Mouse (Mus musculus) gastrocnemius, postnatal 14 days (tissue): Measurements from ENCODE around the gene Ap1m1. TPM values are rescaled to one million over a fixed set of nuclear protein-coding genes. Genes with fewer than 3 reads are reported as not detected.

Experiments
- total RNA-seq, 2 experiments: library from RNA; stranded (reverse); gene quantifications; 2 replicates each; pipeline ENCODE4 v1.2.3; 2021

Ap1m1 gene
- total RNA-seq, 2 experiments from 2014 or later = 24.7 to 27.2 TPM

Other genes starting within 250 kb of the Ap1m1 start
- gene Cyp4f18, start 230.4 kb upstream of the Ap1m1 start, total RNA-seq = under 1 TPM in 1 of 2 experiments, not detected in 1; 0.31 TPM
- gene Olfr372, start 198.8 kb upstream of the Ap1m1 start, total RNA-seq = not detected
- gene Olfr373, start 156.8 kb upstream of the Ap1m1 start, total RNA-seq = not detected
- gene Olfr374, start 133.0 kb upstream of the Ap1m1 start, total RNA-seq = not detected
- 10 to 100 TPM; 76.3 to 97.2 TPM for gene Tpm4, start 105.0 kb upstream of the Ap1m1 start, total RNA-seq
- gene Rab8a, start 78.8 kb upstream of the Ap1m1 start, total RNA-seq = 10 to 100 TPM; 17.4 to 18.7 TPM
- gene Hsh2d, start 50.4 kb upstream of the Ap1m1 start, total RNA-seq = not detected
- not detected for gene Cib3, start 27.2 kb upstream of the Ap1m1 start, total RNA-seq
- gene Gm11034, start 26.4 kb upstream of the Ap1m1 start, total RNA-seq = not detected
- gene Fam32a, start 20.3 kb upstream of the Ap1m1 start, total RNA-seq = 10 to 100 TPM; 10.9 to 13.4 TPM
- gene Gm10282, start 65.2 kb downstream of the Ap1m1 start, total RNA-seq = 1 to 10 TPM; 5.1 to 7.5 TPM
- gene Klf2, start 79.0 kb downstream of the Ap1m1 start, total RNA-seq = 10 to 100 TPM; 19.1 to 24.1 TPM
- 10 to 100 TPM; 23.2 to 23.4 TPM for gene Eps15l1, start 181.4 kb downstream of the Ap1m1 start, total RNA-seq
- gene Calr3, start 203.9 kb downstream of the Ap1m1 start, total RNA-seq = 1 to 10 TPM; 1.7 to 1.8 TPM
- 1 to 10 TPM; 3.1 to 3.2 TPM for gene 1700030K09Rik, start 203.9 kb downstream of the Ap1m1 start, total RNA-seq
- gene Cherp, start 235.2 kb downstream of the Ap1m1 start, total RNA-seq = 10 to 100 TPM; 23.0 to 26.5 TPM